Mouse (Mus musculus) spleen, postnatal 4 days (tissue): ENCODE measurements around the gene Wbp11.

Source experiments
- DNase-seq, 2 experiments: peaks; one replicate each; pipeline ENCODE4 v3.0.0; 2022; ENCODE audit warnings: low spot score in 2 of 2

The Wbp11 gene

GRCm38 (mm10) chr6:136827881-136828561 is at the start of gene Wbp11:
Gene Wbp11, minus strand, starts transcription at chr6:136828233.
- DNase-seq: peak; percentile 92 to 95

GRCm38 (mm10) chr6:136875670-136876069 is 47.6 kb upstream of the Wbp11 start, which contains the start of gene Mgp:
Gene Mgp, minus strand, starts transcription at chr6:136875823.
- DNase-seq: no peak

DNA sequence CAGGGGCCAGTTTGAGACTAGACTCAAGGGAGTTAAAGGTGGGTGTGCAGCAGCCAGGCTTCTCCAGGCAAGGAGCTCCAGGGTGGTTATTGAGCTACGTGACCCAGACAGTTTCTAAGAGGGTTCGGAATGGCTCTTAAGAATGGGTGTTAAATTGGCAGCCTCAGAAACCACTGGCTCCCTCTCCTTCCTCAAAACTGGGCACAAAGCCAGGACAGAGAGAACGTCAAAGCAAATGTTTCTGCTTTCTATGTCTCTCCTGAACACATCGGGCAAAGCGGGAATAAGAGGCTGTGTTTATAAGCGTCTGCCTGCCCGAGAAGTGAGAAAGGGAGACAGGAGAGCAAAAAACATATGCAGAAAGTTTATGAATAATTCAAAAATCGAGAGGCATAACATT is 46.6 kb upstream of the Wbp11 start:
- no peak for DNase-seq

- DNase-seq: no peak
Observed at GRCm38 (mm10) chr6:136868921-136869320, 40.9 kb upstream of the Wbp11 start.

DNA sequence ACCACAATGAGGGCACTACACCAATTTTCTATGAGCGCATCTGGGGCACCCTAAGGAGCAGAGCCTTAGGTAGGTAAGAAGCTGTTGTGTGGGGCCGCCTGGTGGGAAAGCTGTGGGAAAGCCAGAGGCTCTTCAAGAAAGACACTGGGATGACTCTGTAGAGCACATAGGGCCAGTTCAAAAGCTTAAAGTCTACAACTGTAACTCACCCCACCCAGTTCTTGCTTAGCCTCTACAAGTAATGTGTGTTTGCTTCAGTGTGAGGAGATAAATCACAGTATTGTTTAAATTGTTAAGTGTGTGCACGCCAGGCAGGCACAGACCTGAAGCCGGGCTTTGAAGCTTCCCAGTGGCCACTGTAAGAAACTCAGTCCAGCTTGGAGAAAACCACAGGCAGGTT is 38.1 kb upstream of the Wbp11 start:
- no peak for DNase-seq

DNA sequence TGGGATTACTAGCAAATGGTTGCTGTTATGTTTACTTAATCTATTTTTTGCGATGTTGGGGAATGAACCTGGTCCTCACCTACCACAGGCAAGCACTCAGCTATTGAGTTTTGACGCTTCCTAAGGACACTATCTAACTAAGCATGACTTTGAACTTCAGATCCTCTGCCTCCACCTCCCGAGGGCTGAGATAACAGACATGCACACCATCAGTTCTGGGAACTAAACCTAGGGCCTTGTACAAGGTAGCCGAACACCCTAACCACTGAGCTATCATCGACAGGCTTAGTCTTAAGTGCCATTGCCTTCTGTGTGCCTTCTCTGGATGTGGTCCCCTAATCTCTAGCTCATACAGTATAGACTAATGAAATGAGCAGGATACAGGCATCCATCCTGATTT is 37.3 kb upstream of the Wbp11 start:
- DNase-seq: no peak

GRCm38 (mm10) chr6:136861020-136861419 is 33.0 kb upstream of the Wbp11 start:
- no peak for DNase-seq

- peak in 1 of 2 experiments; percentile 74 for DNase-seq
Observed at GRCm38 (mm10) chr6:136858420-136858819, 30.4 kb upstream of the Wbp11 start.

- no peak for DNase-seq
Observed at GRCm38 (mm10) chr6:136857873-136858260, 29.8 kb upstream of the Wbp11 start.

- peak; percentile 82 to 86 for DNase-seq
Observed at GRCm38 (mm10) chr6:136857186-136857872, 29.3 kb upstream of the Wbp11 start, which contains the start of gene Art4. Gene Art4, minus strand, starts transcription at chr6:136857733.

GRCm38 (mm10) chr6:136856071-136856636 is 28.1 kb upstream of the Wbp11 start:
- DNase-seq: peak in 1 of 2 experiments; percentile 64

DNA sequence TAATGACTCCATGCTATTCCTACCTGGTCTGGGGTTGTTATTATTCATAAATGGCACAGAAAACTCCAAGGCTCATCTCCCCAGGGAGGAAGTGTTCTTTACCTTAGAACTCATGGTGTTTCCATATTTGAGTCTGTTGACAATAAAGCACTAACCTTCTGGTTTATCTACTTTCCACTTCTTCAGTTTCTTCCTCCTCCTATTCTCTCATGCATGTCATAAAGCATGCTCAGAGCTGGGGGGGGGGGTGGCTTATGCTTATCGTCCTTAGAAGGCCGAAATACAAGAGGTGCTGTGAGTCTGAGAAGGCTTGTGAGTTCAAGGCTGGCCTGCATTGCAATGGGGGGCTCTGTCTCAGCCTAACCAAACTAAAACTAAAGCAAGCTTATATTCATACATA is 27.1 kb upstream of the Wbp11 start:
- DNase-seq: no peak

- no peak for DNase-seq
Observed at GRCm38 (mm10) chr6:136854361-136854781, 26.3 kb upstream of the Wbp11 start.

GRCm38 (mm10) chr6:136852762-136853161 is 24.7 kb upstream of the Wbp11 start:
- no peak for DNase-seq

DNA sequence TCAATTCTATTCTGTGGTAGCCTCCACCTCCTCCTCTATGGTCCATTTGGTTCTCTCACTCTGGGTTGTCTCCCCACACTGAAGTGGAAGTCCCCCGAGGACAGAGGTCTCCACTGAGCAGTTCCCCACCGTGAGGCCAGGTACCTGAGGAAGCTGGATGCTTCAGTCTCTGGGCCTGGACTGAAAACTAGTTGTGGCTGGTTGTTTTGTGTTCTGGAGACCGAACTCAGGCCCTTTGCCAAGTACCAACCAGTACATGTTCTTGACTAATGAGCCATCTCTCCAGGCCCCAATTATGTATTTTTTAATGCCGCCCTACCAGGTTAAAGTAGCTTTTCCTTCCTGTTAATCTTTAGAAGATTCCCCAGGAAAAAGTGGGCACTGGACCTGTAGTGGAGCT is 24.3 kb upstream of the Wbp11 start:
- no peak for DNase-seq

DNA sequence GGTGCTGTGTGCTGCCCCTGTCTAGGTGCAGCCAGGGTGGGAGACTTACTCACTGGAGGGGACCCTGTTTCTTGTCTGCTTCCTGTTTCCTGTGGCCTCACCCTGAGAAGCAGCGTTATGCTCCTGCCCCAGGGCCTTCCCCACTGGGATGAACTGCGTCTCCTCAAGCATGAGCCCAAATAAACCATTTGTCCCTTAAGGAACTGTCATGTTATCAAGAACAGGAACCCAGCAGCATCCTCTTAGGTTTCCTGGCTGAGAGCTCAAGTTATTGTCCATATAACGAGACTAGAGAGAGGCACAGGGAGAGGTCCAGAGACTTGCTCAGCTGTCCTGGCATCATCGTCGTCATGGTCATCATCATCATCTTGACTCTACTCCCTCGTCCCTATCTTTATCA is 22.2 kb upstream of the Wbp11 start:
- no peak for DNase-seq

DNA sequence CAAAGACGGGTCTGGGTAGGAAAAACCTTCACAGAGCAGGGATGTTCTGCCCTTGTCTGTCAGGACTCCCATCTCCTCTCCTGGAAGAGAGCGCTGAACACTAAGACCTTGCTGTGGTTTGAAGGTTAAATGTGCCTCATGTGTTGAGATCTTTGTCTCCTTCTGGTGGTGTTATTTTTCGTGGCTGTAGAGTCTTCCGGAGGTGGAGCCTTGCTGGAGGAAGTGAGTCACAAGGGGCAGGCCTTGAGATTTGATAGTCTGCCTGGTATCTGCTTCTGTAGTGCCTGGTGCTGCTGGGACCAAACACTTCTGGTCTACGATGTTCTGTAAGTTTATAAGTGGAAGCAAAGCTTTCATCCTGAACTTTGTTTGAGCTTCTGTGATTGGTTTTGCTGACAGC is 20.9 kb upstream of the Wbp11 start:
- no peak for DNase-seq

GRCm38 (mm10) chr6:136848399-136848798 is 20.4 kb upstream of the Wbp11 start:
- DNase-seq: no peak

DNA sequence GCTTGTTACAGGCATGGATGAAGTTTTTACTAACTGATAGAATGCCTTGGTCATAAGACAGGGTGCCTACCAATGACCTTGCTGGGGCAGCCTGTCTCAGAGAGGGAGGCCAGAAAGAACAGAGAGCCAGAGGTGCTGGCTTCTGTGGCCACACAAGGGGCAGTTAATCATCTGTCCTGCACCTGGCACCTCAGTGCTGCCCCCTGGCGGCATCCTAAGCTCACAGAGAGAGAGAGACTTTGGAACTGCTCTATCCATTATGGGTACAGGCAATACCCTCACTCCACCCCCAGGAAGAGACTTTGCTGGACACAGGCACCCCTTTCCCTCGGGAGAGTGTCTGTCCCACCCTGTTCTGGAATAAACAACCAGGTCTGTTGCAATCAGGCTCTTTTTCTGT is 19.8 kb upstream of the Wbp11 start:
- peak; percentile 82 to 94 for DNase-seq

DNA sequence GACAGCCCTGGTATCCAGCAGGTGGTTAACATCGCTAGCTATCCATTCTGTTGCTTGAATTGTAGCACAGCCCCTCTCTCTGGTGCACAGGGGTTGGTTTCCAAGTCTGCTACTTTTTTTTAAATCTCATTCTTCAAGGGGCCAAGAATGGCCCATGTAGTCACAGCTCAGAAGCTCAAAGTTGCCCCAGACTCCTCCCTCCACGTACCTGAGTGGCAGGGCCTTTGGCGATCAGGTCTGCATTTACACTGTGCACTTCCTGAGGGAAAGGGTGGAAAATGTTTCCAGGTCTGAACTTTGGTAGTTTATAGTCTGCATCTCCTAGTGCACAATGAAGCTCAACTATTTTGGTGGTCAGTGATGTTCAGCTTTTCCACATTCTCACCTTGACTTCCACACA is 19.2 kb upstream of the Wbp11 start:
- DNase-seq: peak in 1 of 2 experiments; percentile 52

DNA sequence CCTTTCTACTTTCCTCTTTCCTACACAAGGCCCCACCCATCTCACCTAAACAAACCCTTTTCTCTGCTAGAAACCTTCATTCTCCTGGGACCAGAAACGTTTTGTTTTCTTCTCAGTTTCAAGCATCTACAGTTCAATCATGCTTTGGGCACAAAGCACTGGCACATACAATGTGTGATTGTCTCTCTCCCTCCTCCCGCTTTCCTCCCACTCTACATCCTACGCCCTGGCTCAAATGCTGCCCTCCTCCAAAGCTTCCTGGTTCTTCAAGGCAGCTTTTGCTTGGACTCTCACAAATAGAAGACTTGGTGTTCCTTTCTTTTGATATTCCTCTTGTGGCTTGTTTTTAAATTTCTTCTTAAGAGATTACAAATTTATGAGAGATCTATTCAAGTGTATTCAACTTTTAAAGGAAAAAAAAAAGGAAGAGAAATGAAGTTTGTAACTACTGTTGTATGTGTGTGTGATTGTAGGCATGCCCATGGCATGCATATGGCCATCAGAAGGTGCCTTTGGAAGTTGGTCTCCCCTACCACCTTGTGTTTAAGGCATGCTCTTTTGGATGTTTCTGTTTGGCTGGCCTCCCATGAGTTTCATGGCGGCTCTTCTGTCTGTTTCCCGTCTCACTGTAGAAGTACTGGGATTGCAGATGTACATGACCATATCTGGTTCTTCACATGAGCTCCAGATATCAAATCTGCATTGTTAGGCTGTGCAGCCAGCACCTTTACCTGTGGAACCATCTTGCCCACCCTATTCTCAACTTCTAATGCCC is 17.9 kb upstream of the Wbp11 start:
- no peak for DNase-seq

GRCm38 (mm10) chr6:136844903-136845302 is 16.9 kb upstream of the Wbp11 start:
- DNase-seq: no peak
